Mouse (Mus musculus) T-helper 1 cell (primary cell): ENCODE measurements around the gene Filip1.

Source experiments
- in situ Hi-C: fragments of 300-600 bp; cut with MboI, MseI; formaldehyde crosslinking; loops from one replicate; pipeline ENCODE4 v1.15.1; 2025; ENCODE audit warnings: high pct_unique_total_duplicates

Gene Filip1

GRCm38 (mm10) chr9:79784934-79785793 is 227.5 kb downstream of the Filip1 start:
- in situ Hi-C loops = no loop called here

GRCm38 (mm10) chr9:79784439-79784838 is 228.2 kb downstream of the Filip1 start:
- in situ Hi-C loops = no loop called here

GRCm38 (mm10) chr9:79779354-79779753 is 233.3 kb downstream of the Filip1 start:
- in situ Hi-C loops = no loop called here

- in situ Hi-C loops = no loop called here
Observed at GRCm38 (mm10) chr9:79766991-79767545, 245.6 kb downstream of the Filip1 start.

- in situ Hi-C loops = no loop called here
Observed at GRCm38 (mm10) chr9:79765329-79765728, 247.3 kb downstream of the Filip1 start.
